Mouse (Mus musculus) lung, postnatal 36 days (tissue): ENCODE measurements around the gene Ccl4.

Experiments
- DNase-seq: peaks from one replicate; pipeline ENCODE4 v3.0.0; 2022; ENCODE audit warnings: mixed read lengths

Gene Ccl4

DNA sequence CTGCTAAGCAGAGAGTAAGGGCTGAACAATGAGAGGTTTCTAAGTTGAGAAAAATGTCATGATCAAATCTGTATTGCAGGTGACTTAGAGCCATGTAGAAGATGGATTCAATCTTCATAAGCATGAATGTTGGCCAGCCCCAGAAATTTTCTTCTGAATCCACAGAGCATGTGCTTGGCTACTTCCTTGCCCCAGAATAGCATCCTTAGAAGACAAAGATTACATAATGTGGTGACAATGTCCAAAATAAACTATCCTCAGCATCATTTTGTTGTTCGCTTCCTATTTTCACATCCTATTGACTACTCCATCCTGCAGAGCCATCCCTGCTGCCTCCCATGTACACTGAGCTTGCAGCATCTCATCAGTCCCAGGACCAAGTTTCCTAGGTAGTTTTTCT is 13.3 kb downstream of the Ccl4 start:
- no peak for DNase-seq

DNA sequence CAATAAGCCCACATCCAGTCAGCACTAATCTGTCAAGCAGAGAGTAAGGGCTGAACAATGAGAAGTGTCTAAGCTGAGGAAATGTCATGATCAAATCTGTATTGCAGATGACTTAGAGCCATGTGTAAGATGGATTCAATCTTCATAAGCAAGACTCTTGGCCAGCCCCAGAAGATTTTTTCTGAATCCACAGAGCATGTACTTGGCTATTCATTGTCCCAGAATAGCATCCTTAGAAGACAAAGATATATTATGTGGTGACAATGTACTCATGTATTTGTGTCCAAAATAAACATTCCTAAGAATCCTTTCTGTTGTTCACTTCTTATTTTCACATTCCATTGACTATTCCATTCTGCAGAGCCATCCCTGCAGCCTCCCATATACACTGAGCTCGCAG is 27.5 kb downstream of the Ccl4 start:
- DNase-seq: no peak

DNA sequence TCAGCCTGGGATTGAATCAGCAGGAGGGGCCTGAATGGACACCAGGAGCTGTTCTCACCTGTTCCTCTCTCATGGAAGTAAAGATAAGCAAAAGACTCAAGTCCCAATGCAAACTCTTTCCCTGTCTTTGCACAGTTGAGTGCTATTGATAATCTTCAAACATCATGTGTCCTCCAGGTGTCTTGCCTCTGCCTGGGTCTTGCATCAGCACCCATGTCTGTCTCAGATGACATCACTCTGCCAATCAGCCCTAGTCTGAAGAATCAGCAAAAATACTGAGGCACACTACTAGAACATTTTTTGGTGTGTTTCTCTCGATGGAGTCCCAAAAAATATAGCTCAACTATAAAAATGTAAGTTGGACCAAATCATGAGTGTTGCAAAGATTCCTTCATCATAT is 29.6 kb downstream of the Ccl4 start:
- DNase-seq: no peak

DNA sequence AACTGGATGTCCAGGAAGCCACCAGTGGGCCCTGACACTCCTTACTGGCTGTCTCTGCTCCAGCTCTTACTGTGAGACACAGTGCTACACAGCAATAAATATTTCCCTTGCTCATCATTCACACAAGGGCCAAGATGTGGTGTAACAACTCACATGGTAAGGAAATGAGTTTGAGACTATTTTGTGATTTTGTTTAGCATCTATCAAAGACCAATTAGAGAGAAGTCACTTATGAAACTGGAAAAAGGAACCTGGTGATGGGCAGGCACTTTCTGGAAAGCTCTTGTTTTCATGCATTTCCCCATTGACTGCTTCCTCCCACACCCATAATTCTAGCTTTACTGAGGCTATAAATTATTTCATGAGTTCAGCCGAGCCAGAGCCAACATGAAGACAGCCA is 41.3 kb downstream of the Ccl4 start, which contains the start of gene Wfdc17:
Wfdc17 (plus strand) TSS at position 287 of the 400 bp plus-strand sequence.
- peak; percentile 8 for DNase-seq

DNA sequence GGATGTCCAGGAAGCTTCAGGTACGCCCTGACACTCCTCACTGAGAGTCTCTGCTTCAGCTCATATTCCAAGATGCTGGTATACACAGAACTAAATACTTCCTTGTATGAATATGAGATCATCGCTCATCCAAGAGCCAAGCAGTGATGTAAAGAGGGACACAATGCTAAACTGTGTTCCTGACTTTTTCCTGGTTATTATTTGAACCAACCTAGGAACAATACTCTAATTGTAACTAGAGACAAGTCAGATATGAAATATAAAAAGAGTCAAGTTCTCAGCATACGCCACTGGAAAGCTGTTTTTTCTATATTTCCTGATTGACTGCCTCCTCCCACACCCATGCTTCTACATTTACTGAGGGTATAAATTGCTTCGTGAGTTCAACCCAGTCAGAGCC is 46.3 kb downstream of the Ccl4 start, which contains the start of gene Wfdc18:
Wfdc18 (plus strand) TSS at position 301 of the 400 bp plus-strand sequence.
- no peak for DNase-seq

DNA sequence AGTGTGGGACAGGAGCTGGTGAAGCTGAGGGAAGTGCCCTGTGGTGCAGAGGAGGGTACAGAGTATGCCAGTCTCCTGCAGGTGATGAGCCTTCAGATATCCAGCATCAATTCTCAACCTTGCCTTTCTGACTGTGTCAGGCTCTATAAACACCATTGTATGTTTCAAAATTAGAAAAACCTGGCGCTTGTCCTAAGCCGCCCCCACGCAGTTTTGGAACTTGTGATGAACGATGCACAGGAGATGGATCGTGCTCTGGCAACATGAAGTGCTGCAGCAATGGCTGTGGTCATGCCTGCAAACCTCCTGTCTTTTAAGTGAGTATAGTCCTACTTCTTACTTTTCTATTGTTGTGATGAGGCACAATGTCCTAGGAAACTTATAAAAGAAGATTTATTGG is 47.3 kb downstream of the Ccl4 start:
- DNase-seq: no peak

DNA sequence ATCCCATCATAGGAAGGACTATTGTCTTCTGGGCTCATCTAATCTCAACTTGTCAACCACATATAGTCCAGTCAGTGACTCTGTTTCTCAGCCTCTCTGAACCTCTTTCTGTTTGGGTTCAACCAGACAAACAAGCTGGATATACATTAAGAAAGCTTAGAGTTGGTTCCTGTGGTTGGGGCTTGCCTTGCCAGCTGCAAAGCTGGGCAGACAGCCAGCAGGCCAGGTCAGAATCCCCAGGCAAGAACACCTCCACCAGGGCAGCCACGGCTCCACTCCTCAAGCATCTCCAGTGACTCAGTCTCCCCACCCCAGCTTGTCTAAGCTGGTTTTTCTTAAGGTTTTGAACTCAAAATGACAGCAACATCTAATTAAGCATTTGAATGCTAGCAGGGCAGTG is 50.3 kb downstream of the Ccl4 start:
- no peak for DNase-seq

DNA sequence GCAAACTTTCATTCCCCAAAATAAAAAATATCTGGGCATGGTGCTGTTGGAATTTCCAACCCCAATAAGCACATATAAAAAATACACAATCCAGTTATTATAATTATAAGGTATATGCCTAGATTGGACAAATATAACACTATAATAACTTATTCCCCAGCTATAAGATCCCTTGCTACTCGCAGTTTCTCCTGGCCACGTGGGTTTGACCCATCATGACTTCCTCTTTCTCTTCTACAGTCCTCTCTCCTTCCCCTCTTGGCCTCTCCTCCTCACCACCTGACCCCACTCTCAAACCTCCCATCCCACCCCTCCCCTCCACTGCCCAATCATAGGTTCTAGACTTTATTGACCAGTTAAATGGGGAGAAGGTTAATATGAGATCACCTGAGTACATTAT is 51.5 kb downstream of the Ccl4 start:
- DNase-seq: peak; percentile 28
